Mouse (Mus musculus): ENCODE measurements around the gene Asb7. TPM values are rescaled to one million over a fixed set of nuclear protein-coding genes. Genes with fewer than 3 reads are reported as not detected.

Asb7 gene
- polyA plus RNA-seq, 1 experiment from 2014 or later = 14.6 TPM

- H3K4me1 ChIP-seq = peaks cover under 1% of the 10 kb centered on the region; the same call in 1 of the 2 replicates
- no peak for DNase-seq (ENCODE audit: extremely low spot score, low spot score)
- no peak overlapping the region for H3K27ac ChIP-seq
- 95% methylated on average over 2 of the region's 2 CpGs for WGBS
- no peak overlapping the region for H3K4me3 ChIP-seq
- H3K27me3 ChIP-seq (ENCODE audit: poor library complexity, severe bottlenecking) = no peaks in the 10 kb centered on the region
- peaks cover 46% of the 10 kb centered on the region for H3K36me3 ChIP-seq (replicated peaks)
- no peaks in the 10 kb centered on the region for H3K9me3 ChIP-seq
Measured at GRCm38 (mm10) chr7:66649181-66649580, 40.2 kb downstream of the Asb7 start.

GRCm38 (mm10) chr7:66645736-66646135, 43.7 kb downstream of the Asb7 start:
- Histone ChIP-seq H3K27ac (no peak overlapping the region), H3K9me3 (no peaks in the 10 kb centered on the region), H3K36me3 (replicated peaks) (peaks cover 38% of the 10 kb centered on the region), H3K27me3 (ENCODE audit: poor library complexity, severe bottlenecking) (no peaks in the 10 kb centered on the region), H3K4me3 (no peak overlapping the region), H3K4me1 (peaks cover 3% of the 10 kb centered on the region; the same call in 1 of the 2 replicates)
- WGBS = 97% methylated on average over 2 of the region's 2 CpGs
- no peak for DNase-seq (ENCODE audit: extremely low spot score, low spot score)

- WGBS = 80% methylated on average over 6 of the region's 6 CpGs
- DNase-seq (ENCODE audit: extremely low spot score, low spot score) = no peak
- Histone ChIP-seq H3K4me3 (no peak overlapping the region), H3K9me3 (0 out of 2 replicates have a peak, but pooled peaks cover 10% of the 10 kb centered on the region), H3K27me3 (ENCODE audit: poor library complexity, severe bottlenecking) (peaks cover 42% of the 10 kb centered on the region), H3K4me1 (peaks cover 27% of the 10 kb centered on the region), H3K27ac (no peak overlapping the region), H3K36me3 (replicated peaks) (no peaks in the 10 kb centered on the region)
Measured at GRCm38 (mm10) chr7:66633351-66633750, 56.0 kb downstream of the Asb7 start.

GRCm38 (mm10) chr7:66630154-66630800, 59.1 kb downstream of the Asb7 start:
- Histone ChIP-seq H3K36me3 (replicated peaks) (no peaks in the 10 kb centered on the region), H3K9me3 (peaks cover 16% of the 10 kb centered on the region; the same call in 1 of the 2 replicates), H3K27me3 (ENCODE audit: poor library complexity, severe bottlenecking) (peaks cover 61% of the 10 kb centered on the region), H3K27ac (peak overlapping the region; percentile 64), H3K4me1 (peaks cover 27% of the 10 kb centered on the region), H3K4me3 (peak overlapping the region; percentile 26)
- peak; percentile 69 for DNase-seq (ENCODE audit: extremely low spot score, low spot score)
- WGBS = 16% methylated on average over 15 of the region's 15 CpGs

GRCm38 (mm10) chr7:66629419-66629818, 60.0 kb downstream of the Asb7 start:
- DNase-seq (ENCODE audit: extremely low spot score, low spot score) = no peak
- no peaks in the 10 kb centered on the region for H3K36me3 ChIP-seq (replicated peaks)
- H3K27me3 ChIP-seq (ENCODE audit: poor library complexity, severe bottlenecking) = peaks cover 61% of the 10 kb centered on the region
- WGBS = 62% methylated on average over 4 of the region's 4 CpGs
- H3K27ac ChIP-seq = no peak overlapping the region
- peaks cover 27% of the 10 kb centered on the region for H3K4me1 ChIP-seq
- no peak overlapping the region for H3K4me3 ChIP-seq
- H3K9me3 ChIP-seq = peaks cover 9% of the 10 kb centered on the region; the same call in 1 of the 2 replicates

- Histone ChIP-seq H3K27ac (no peak overlapping the region), H3K4me1 (peaks cover 10% of the 10 kb centered on the region), H3K27me3 (ENCODE audit: poor library complexity, severe bottlenecking) (peaks cover 20% of the 10 kb centered on the region), H3K4me3 (no peak overlapping the region), H3K9me3 (peaks cover 7% of the 10 kb centered on the region; the same call in 1 of the 2 replicates), H3K36me3 (replicated peaks) (no peaks in the 10 kb centered on the region)
- no peak for DNase-seq (ENCODE audit: extremely low spot score, low spot score)
- 63% methylated on average over 3 of the region's 3 CpGs for WGBS
Measured at GRCm38 (mm10) chr7:66623436-66623835, 66.0 kb downstream of the Asb7 start.

- no peaks in the 10 kb centered on the region for H3K27me3 ChIP-seq (ENCODE audit: poor library complexity, severe bottlenecking)
- no peaks in the 10 kb centered on the region for H3K4me1 ChIP-seq
- H3K4me3 ChIP-seq = no peak overlapping the region
- no peak overlapping the region for H3K27ac ChIP-seq
- DNase-seq (ENCODE audit: extremely low spot score, low spot score) = no peak
- no peaks in the 10 kb centered on the region for H3K36me3 ChIP-seq (replicated peaks)
- H3K9me3 ChIP-seq = no peaks in the 10 kb centered on the region
Measured at GRCm38 (mm10) chr7:66601846-66602245, 87.5 kb downstream of the Asb7 start.

GRCm38 (mm10) chr7:66600622-66601610, 88.5 kb downstream of the Asb7 start:
- Histone ChIP-seq H3K4me1 (no peaks in the 10 kb centered on the region), H3K4me3 (no peak overlapping the region), H3K27me3 (ENCODE audit: poor library complexity, severe bottlenecking) (no peaks in the 10 kb centered on the region), H3K9me3 (no peaks in the 10 kb centered on the region), H3K27ac (no peak overlapping the region), H3K36me3 (replicated peaks) (no peaks in the 10 kb centered on the region)
- no peak for DNase-seq (ENCODE audit: extremely low spot score, low spot score)
- WGBS = 83% methylated on average over 12 of the region's 12 CpGs

GRCm38 (mm10) chr7:66600126-66600525, 89.3 kb downstream of the Asb7 start:
- 88% methylated on average over 3 of the region's 3 CpGs for WGBS
- H3K27ac ChIP-seq = no peak overlapping the region
- H3K4me1 ChIP-seq = no peaks in the 10 kb centered on the region
- no peaks in the 10 kb centered on the region for H3K9me3 ChIP-seq
- no peak for DNase-seq (ENCODE audit: extremely low spot score, low spot score)
- no peaks in the 10 kb centered on the region for H3K27me3 ChIP-seq (ENCODE audit: poor library complexity, severe bottlenecking)
- no peaks in the 10 kb centered on the region for H3K36me3 ChIP-seq (replicated peaks)
- H3K4me3 ChIP-seq = no peak overlapping the region

GRCm38 (mm10) chr7:66597900-66598299, 91.5 kb downstream of the Asb7 start:
- no peak for DNase-seq (ENCODE audit: extremely low spot score, low spot score)
- no peaks in the 10 kb centered on the region for H3K9me3 ChIP-seq
- 97% methylated on average over 3 of the region's 3 CpGs for WGBS

More at GRCm38 (mm10) chr7:66597900-66598299, 91.5 kb downstream of the Asb7 start:
- Histone ChIP-seq H3K4me3 (no peak overlapping the region), H3K27ac (no peak overlapping the region), H3K4me1 (no peaks in the 10 kb centered on the region), H3K36me3 (replicated peaks) (no peaks in the 10 kb centered on the region), H3K27me3 (ENCODE audit: poor library complexity, severe bottlenecking) (no peaks in the 10 kb centered on the region)

All from forebrain, embryonic 10.5 days (tissue).